In genomic region chr5:135021814-135022213, GRCm38 (mm10) we compare ENCODE assay signal across 9 mouse cellular contexts. TPM values are rescaled to one million over a fixed set of nuclear protein-coding genes. Genes with fewer than 3 reads are reported as not detected.
DNase-seq lines count a peak whose midpoint lies in the region; ATAC-seq lines count a peak whose summit lies in the region.
"Had no signal": no experiment of that assay in that cellular context is flagged by ENCODE, and none has a peak within 500 bp of the region (broad histone marks: within the 10 kb centered on the region; RNA-seq: fewer than 3 reads in every experiment).

No protein-coding gene starts in this region.

- no peak overlapping the region for H3K4me2 ChIP-seq in midbrain, embryonic 14.5 days (ENCODE audit: low read length)
- no peak overlapping the region for H3K4me2 ChIP-seq in midbrain, embryonic 11.5 days
- H3K4me2 ChIP-seq: neural tube, embryonic 13.5 days had no signal

- H3K9me3 ChIP-seq in midbrain, embryonic 14.5 days (ENCODE audit: control insufficient read depth, low read length) = no peaks in the 10 kb centered on the region
- H3K9me3 ChIP-seq in midbrain, embryonic 11.5 days (ENCODE audit: control insufficient read depth, low read length) = no peaks in the 10 kb centered on the region
- H3K9me3 ChIP-seq: neural tube, embryonic 13.5 days had no signal

- no peak overlapping the region for H3K9ac ChIP-seq in midbrain, embryonic 14.5 days (replicated peaks; ENCODE audit: low read length)
- H3K9ac ChIP-seq in midbrain, embryonic 11.5 days (ENCODE audit: low read length) = no peak overlapping the region
- H3K9ac ChIP-seq: neural tube, embryonic 13.5 days had no signal

- ATAC-seq in midbrain, embryonic 14.5 days (ENCODE audit: low FRiP score, low TSS enrichment) = no peak
- no peak for ATAC-seq in midbrain, embryonic 11.5 days (ENCODE audit: low FRiP score)

- peaks cover 14% of the 10 kb centered on the region for H3K4me1 ChIP-seq in midbrain, embryonic 14.5 days (ENCODE audit: control insufficient read depth, insufficient read depth, low read length)
- H3K4me1 ChIP-seq in midbrain, embryonic 11.5 days (ENCODE audit: control insufficient read depth, insufficient read depth, low read length) = peaks cover 5% of the 10 kb centered on the region; the same call in 1 of the 2 replicates

- no peaks in the 10 kb centered on the region for H3K36me3 ChIP-seq in midbrain, embryonic 14.5 days (ENCODE audit: control insufficient read depth, insufficient read depth, low read length)
- H3K36me3 ChIP-seq in midbrain, embryonic 11.5 days (ENCODE audit: control insufficient read depth, insufficient read depth, low read length) = no peaks in the 10 kb centered on the region
- H3K36me3 ChIP-seq: neural tube, embryonic 13.5 days had no signal

- no peak overlapping the region for H3K4me3 ChIP-seq in midbrain, embryonic 14.5 days (replicated peaks; ENCODE audit: low read depth, low read length)
- H3K4me3 ChIP-seq in midbrain, embryonic 11.5 days (ENCODE audit: low read depth, low read length) = no peak overlapping the region
- H3K4me3 ChIP-seq: neural tube, embryonic 13.5 days had no signal

- no peaks in the 10 kb centered on the region for H3K27me3 ChIP-seq in midbrain, embryonic 14.5 days (ENCODE audit: control insufficient read depth, insufficient read depth, low read length)
- H3K27me3 ChIP-seq in midbrain, embryonic 11.5 days (ENCODE audit: control insufficient read depth, insufficient read depth, low read length) = no peaks in the 10 kb centered on the region
- H3K27me3 ChIP-seq: neural tube, embryonic 13.5 days had no signal

- 74% methylated on average over 6 of the region's 6 CpGs for WGBS in midbrain, embryonic 14.5 days
- WGBS in midbrain, embryonic 11.5 days = 84% methylated on average over 6 of the region's 6 CpGs

- H3K27ac ChIP-seq in midbrain, embryonic 14.5 days (replicated peaks; ENCODE audit: low read depth, low read length) = no peak overlapping the region
- no peak overlapping the region for H3K27ac ChIP-seq in midbrain, embryonic 11.5 days (ENCODE audit: low read depth, low read length)
- H3K27ac ChIP-seq: neural tube, embryonic 13.5 days had no signal

- intact Hi-C loops in heart, postnatal 36 days (cut with DNase I) = no loop called here

- DNase-seq in midbrain, embryonic 14.5 days = peak; percentile 80
- no peak for DNase-seq in midbrain, embryonic 11.5 days (ENCODE audit: low spot score, missing footprints)
- DNase-seq in cerebellum, adult 18-20 months = peak; percentile 92 to 93
- peak; percentile 58 to 65 for DNase-seq in heart, postnatal 36 days
- peak; percentile 88 for DNase-seq in lung, postnatal 25 days (ENCODE audit: low spot score)
- no peak for DNase-seq in thymus, postnatal 0 days (ENCODE audit: low spot score)
- no peak for DNase-seq in left cerebral cortex, adult 9 months (ENCODE audit: low spot score in 2 of 2)
- DNase-seq in layer of hippocampus, adult 9-11 months = no peak

RNA-seq across cellular contexts. Expression of gene Stx1a, which starts 1.5 kb away (rescaled TPM):
- 106 and 137 TPM in 2 replicates for polyA plus RNA-seq in midbrain, embryonic 14.5 days (2014; fragmentation: Nextera tagmentation; extraction: Ambion mirVana)
- polyA plus RNA-seq in midbrain, embryonic 11.5 days (2014; fragmentation: Nextera tagmentation; extraction: Ambion mirVana) = 16.1 and 17.7 TPM in 2 replicates
- 1 to 10 TPM; 1.7 to 2.0 TPM for total RNA-seq in heart, postnatal 36 days (2021)
- polyA plus RNA-seq in thymus, postnatal 0 days (2015; fragmentation: Nextera tagmentation; extraction: Ambion mirVana) = 3.2 and 3.3 TPM in 2 replicates

RNA-seq across cellular contexts. Expression of gene Abhd11, which starts 12.9 kb away (rescaled TPM):
- polyA plus RNA-seq in midbrain, embryonic 14.5 days (2014; fragmentation: Nextera tagmentation; extraction: Ambion mirVana) = 58.0 and 81.5 TPM in 2 replicates
- polyA plus RNA-seq in midbrain, embryonic 11.5 days (2014; fragmentation: Nextera tagmentation; extraction: Ambion mirVana) = 37.8 and 41.2 TPM in 2 replicates
- total RNA-seq in heart, postnatal 36 days (2021) = 10 to 100 TPM; 63.6 to 68.4 TPM
- 51.0 and 52.2 TPM in 2 replicates for polyA plus RNA-seq in thymus, postnatal 0 days (2015; fragmentation: Nextera tagmentation; extraction: Ambion mirVana)

RNA-seq across cellular contexts. Expression of gene Cldn3, which starts 35.8 kb away (rescaled TPM):
- polyA plus RNA-seq in midbrain, embryonic 14.5 days (2014; fragmentation: Nextera tagmentation; extraction: Ambion mirVana) = 0.81 and 1.3 TPM in 2 replicates
- 0.59 and 1.4 TPM in 2 replicates for polyA plus RNA-seq in midbrain, embryonic 11.5 days (2014; fragmentation: Nextera tagmentation; extraction: Ambion mirVana)
- total RNA-seq in heart, postnatal 36 days (2021) = under 1 TPM in 1 of 2 experiments, not detected in 1; 0.22 TPM
- 6.4 and 6.8 TPM in 2 replicates for polyA plus RNA-seq in thymus, postnatal 0 days (2015; fragmentation: Nextera tagmentation; extraction: Ambion mirVana)

RNA-seq across cellular contexts. Expression of gene Dnajc30, which starts 42.2 kb away (rescaled TPM):
- polyA plus RNA-seq in midbrain, embryonic 14.5 days (2014; fragmentation: Nextera tagmentation; extraction: Ambion mirVana) = 47.3 and 49.3 TPM in 2 replicates
- 30.0 and 30.2 TPM in 2 replicates for polyA plus RNA-seq in midbrain, embryonic 11.5 days (2014; fragmentation: Nextera tagmentation; extraction: Ambion mirVana)
- 10 to 100 TPM; 38.5 to 40.4 TPM for total RNA-seq in heart, postnatal 36 days (2021)
- 28.7 and 28.8 TPM in 2 replicates for polyA plus RNA-seq in thymus, postnatal 0 days (2015; fragmentation: Nextera tagmentation; extraction: Ambion mirVana)

RNA-seq across cellular contexts. Expression of gene Bud23, which starts 42.9 kb away (rescaled TPM):
- polyA plus RNA-seq in midbrain, embryonic 14.5 days (2014; fragmentation: Nextera tagmentation; extraction: Ambion mirVana) = 63.8 and 71.7 TPM in 2 replicates
- 105 and 116 TPM in 2 replicates for polyA plus RNA-seq in midbrain, embryonic 11.5 days (2014; fragmentation: Nextera tagmentation; extraction: Ambion mirVana)
- total RNA-seq in heart, postnatal 36 days (2021) = 10 to 100 TPM; 21.2 to 24.7 TPM
- polyA plus RNA-seq in thymus, postnatal 0 days (2015; fragmentation: Nextera tagmentation; extraction: Ambion mirVana) = 103 and 119 TPM in 2 replicates

Comparison
In these comparisons a context has a peak if more than half of its experiments do, and no peak if none do; other contexts are left out.
1. DNase-seq: peak in midbrain, embryonic 14.5 days (single experiment), cerebellum, adult 18-20 months (2 of 2), heart, postnatal 36 days (2 of 2) and lung, postnatal 25 days (single experiment); none in midbrain, embryonic 11.5 days (single experiment), thymus, postnatal 0 days (single experiment), left cerebral cortex, adult 9 months (0 of 2) and layer of hippocampus, adult 9-11 months (single experiment).